Mouse (Mus musculus): Measurements from ENCODE around the gene 6330409D20Rik. TPM values are rescaled to one million over a fixed set of nuclear protein-coding genes. Genes with fewer than 3 reads are reported as not detected.

The 6330409D20Rik gene
- polyA plus RNA-seq, 1 experiment from 2014 or later = 0.28 TPM

GRCm38 (mm10) chr2:32714117-32714986 is 26.5 kb downstream of the 6330409D20Rik start:
- H3K4me3 ChIP-seq = peak overlapping the region; percentile 97
- peak overlapping the region; percentile 98 for H3K27ac ChIP-seq
- no peaks in the 10 kb centered on the region for H3K27me3 ChIP-seq (ENCODE audit: insufficient read depth, poor library complexity, severe bottlenecking)
- no peaks in the 10 kb centered on the region for H3K9me3 ChIP-seq
- 44% methylated on average over 11 of the region's 11 CpGs for WGBS
- peaks cover 41% of the 10 kb centered on the region for H3K4me1 ChIP-seq
- H3K36me3 ChIP-seq = peaks cover 20% of the 10 kb centered on the region
- no peak for DNase-seq (ENCODE audit: low spot score)

DNA sequence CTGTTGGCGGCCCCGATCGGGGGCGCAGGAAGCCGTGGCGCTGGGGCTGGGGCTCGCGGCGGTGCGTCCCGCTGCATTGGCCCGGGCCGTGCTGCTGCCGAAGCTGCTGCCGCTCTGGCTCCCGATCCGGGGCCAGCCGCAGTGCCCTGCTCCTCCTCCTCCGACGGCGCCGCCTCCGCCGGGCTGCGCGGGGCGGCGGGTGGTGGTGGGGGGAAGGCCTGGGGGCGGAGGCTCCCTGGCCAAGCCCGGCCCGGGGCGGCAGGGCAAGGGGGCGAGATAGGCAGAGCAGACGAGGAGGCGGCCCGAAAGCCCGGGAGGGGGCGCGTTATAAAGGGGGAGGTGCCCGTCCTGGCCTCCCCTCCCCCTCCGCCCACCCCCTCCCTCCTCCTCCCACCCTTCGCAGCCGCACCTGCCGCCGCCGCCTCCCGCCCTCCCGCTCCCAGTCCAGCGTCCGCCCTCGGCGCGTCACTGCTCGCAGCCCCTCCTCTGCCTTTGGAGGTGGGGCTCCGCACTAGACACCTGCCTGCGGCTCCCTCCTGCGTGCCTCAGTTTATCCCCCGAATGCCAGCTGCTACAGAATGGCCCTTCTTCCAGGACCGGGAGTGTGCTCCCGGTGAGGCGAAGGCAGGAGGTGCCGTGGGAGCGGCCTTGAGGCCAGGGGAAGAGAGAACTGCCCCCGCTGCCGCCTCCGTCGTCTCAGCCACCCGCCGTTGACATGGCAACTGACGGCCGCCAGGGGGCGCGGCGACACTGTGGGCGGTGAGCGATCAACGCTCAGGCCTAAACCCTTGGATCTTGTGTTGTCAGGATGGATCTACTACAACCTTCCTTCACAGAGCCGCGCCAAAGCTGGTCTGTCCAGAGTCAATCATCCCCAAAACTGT is 27.6 kb downstream of the 6330409D20Rik start, which contains the start of gene Cdk9:
Gene Cdk9 (minus strand): TSS at position 143 of the 884 bp plus-strand sequence.
- H3K36me3 ChIP-seq = peaks cover 31% of the 10 kb centered on the region
- peak within 1 kb of the TSS; percentile 97 for H3K4me3 ChIP-seq
- no peaks in the 10 kb centered on the region for H3K9me3 ChIP-seq
- peaks cover 36% of the 10 kb centered on the region for H3K4me1 ChIP-seq
- under 1% methylated on average over 61 of the region's 79 CpGs for WGBS
- H3K27ac ChIP-seq = peak within 1 kb of the TSS; percentile 98
- H3K27me3 ChIP-seq (ENCODE audit: insufficient read depth, poor library complexity, severe bottlenecking) = no peaks in the 10 kb centered on the region
- DNase-seq (ENCODE audit: low spot score) = peak; percentile 96

GRCm38 (mm10) chr2:32712586-32712933 is 28.3 kb downstream of the 6330409D20Rik start:
- Histone ChIP-seq H3K4me3 (peak overlapping the region; percentile 97), H3K27me3 (ENCODE audit: insufficient read depth, poor library complexity, severe bottlenecking) (no peaks in the 10 kb centered on the region), H3K36me3 (peaks cover 37% of the 10 kb centered on the region), H3K27ac (peak overlapping the region; percentile 98), H3K4me1 (peaks cover 33% of the 10 kb centered on the region), H3K9me3 (no peaks in the 10 kb centered on the region)
- under 1% methylated on average over 42 of the region's 44 CpGs for WGBS
- DNase-seq (ENCODE audit: low spot score) = peak; percentile 96

GRCm38 (mm10) chr2:32712108-32712551 is 28.7 kb downstream of the 6330409D20Rik start:
- peak overlapping the region; percentile 98 for H3K27ac ChIP-seq
- peaks cover 41% of the 10 kb centered on the region for H3K36me3 ChIP-seq
- peaks cover 32% of the 10 kb centered on the region for H3K4me1 ChIP-seq
- H3K27me3 ChIP-seq (ENCODE audit: insufficient read depth, poor library complexity, severe bottlenecking) = no peaks in the 10 kb centered on the region
- DNase-seq (ENCODE audit: low spot score) = peak; percentile 90
- peak overlapping the region; percentile 97 for H3K4me3 ChIP-seq
- H3K9me3 ChIP-seq = no peaks in the 10 kb centered on the region
- 0% methylated on average over 41 of the region's 41 CpGs for WGBS

DNA sequence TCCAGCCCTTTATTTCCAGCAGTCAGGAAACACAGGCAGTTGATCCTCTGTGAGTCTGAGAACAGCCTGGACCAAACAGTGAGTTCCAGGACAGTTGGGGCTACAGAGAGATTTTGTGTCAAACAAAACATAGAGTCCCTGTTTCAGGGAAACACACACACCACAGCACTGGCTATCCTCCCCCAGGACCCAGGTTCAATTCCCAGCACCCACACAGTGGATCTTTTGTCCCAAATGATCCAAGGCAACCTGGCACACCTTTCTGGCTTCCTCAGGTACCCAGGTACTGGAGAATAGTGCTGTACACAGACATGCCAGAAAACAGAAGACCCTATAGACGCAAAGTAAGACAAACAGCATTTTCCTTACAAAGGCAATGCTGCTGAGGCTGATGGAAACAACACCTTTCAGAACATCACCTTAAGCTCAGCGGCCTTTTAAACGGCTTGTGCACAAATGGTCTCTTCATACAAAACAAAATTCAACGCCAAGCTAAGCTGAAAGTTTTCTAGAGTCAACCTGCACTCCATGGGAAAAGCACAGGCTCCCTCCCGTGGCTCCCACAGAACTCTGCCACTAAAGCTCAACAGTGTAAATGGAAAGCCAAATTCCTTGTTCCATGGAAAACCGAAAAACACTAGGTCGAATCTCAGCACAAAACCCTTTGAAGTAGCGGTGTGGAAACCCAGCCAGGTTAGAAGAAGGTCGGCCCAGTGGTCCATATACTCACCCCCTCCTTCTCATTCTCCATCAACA is 29.3 kb downstream of the 6330409D20Rik start:
- no peaks in the 10 kb centered on the region for H3K27me3 ChIP-seq (ENCODE audit: insufficient read depth, poor library complexity, severe bottlenecking)
- peaks cover 48% of the 10 kb centered on the region for H3K36me3 ChIP-seq
- H3K4me3 ChIP-seq = peak overlapping the region; percentile 97
- H3K9me3 ChIP-seq = no peaks in the 10 kb centered on the region
- H3K27ac ChIP-seq = peak overlapping the region; percentile 98
- peaks cover 35% of the 10 kb centered on the region for H3K4me1 ChIP-seq
- WGBS = 28% methylated on average over 9 of the region's 9 CpGs
- no peak for DNase-seq (ENCODE audit: low spot score)

DNA sequence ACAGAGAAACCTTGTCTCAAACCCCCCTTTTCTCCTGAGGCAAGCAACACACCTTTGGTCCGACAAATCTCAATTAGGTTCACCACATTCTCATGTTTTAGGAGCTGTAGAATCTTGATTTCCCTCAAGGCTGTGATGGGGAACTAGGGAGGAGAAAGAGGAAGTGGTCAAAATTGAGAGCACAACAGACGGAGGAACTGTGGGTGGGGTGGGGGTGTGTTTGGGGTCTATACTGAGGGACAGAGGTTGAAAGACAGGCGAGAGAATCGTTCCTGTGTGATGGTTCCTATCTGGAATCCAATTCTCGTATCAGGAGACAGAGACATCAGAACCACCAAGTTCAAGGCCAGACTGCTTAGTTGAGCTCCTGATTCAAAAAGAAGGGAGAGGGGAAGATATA is 30.4 kb downstream of the 6330409D20Rik start:
- Histone ChIP-seq H3K27me3 (ENCODE audit: insufficient read depth, poor library complexity, severe bottlenecking) (no peaks in the 10 kb centered on the region), H3K27ac (no peak overlapping the region), H3K4me1 (peaks cover 35% of the 10 kb centered on the region), H3K36me3 (peaks cover 58% of the 10 kb centered on the region), H3K9me3 (no peaks in the 10 kb centered on the region), H3K4me3 (no peak overlapping the region)
- DNase-seq (ENCODE audit: low spot score) = no peak
- 89% methylated on average over 5 of the region's 5 CpGs for WGBS

DNA sequence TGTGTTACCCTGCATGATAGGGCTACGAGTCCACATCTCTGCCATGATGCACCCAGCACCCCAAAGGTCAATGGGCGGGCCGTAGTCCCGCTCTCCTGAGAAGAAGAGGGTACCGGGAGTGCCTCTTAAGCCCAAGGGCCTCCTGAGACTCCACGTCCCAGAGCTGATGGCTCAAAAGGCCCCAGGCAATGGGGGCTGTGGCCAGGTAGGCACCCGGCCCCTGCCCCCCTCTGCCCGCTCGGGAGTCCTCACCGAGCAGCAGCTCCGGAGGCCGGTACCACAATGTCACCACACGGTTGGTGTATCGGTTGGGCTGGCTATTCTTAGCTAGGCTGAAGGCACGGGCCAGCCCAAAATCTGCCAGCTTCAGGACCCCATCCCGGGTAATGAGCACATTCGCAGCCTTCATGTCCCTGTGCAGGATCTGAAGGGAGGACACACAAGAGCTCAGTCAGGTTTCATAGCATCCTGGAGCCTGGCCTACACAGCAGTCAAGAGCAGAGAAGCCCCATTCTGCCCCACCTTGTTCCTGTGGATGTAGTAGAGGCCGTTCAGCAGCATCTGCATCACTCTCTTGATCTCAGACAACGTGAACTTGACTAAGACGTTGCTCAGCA is 31.2 kb downstream of the 6330409D20Rik start:
- no peak for DNase-seq (ENCODE audit: low spot score)
- H3K9me3 ChIP-seq = no peaks in the 10 kb centered on the region
- H3K4me3 ChIP-seq = no peak overlapping the region
- H3K27me3 ChIP-seq (ENCODE audit: insufficient read depth, poor library complexity, severe bottlenecking) = no peaks in the 10 kb centered on the region
- H3K36me3 ChIP-seq = peaks cover 66% of the 10 kb centered on the region
- WGBS = 93% methylated on average over 20 of the region's 20 CpGs
- no peak overlapping the region for H3K27ac ChIP-seq
- H3K4me1 ChIP-seq = peaks cover 27% of the 10 kb centered on the region

DNA sequence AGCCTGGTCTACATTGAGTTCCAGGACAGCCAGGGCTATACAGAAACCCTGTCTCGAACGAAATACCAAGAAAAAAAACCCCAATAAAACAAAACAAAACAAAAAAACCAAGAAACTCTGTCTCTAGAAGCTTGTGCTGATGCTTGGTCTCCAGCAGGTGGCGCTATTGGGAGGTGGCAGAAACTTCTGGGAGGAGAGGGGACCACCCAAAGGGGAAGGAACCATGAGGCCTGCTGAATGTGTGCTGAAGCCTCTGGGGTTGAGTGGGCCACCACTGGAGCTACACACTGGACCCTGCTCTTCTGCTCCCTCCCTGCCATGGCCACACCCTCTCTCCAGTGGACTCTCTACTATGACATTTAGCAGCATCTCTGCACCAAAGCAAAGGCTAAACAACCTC is 32.2 kb downstream of the 6330409D20Rik start:
- 52% methylated on average over 3 of the region's 3 CpGs for whole genome bisulfite sequencing
- H3K4me3 ChIP-seq = no peak overlapping the region
- DNase-seq (ENCODE audit: low spot score) = no peak
- H3K36me3 ChIP-seq = peaks cover 76% of the 10 kb centered on the region
- no peaks in the 10 kb centered on the region for H3K9me3 ChIP-seq
- H3K27ac ChIP-seq = no peak overlapping the region
- peaks cover 17% of the 10 kb centered on the region for H3K4me1 ChIP-seq
- no peaks in the 10 kb centered on the region for H3K27me3 ChIP-seq (ENCODE audit: insufficient read depth, poor library complexity, severe bottlenecking)

GRCm38 (mm10) chr2:32706971-32707370 is 33.8 kb downstream of the 6330409D20Rik start:
- Histone ChIP-seq H3K4me3 (no peak overlapping the region), H3K4me1 (peaks cover 10% of the 10 kb centered on the region), H3K27ac (no peak overlapping the region), H3K27me3 (ENCODE audit: insufficient read depth, poor library complexity, severe bottlenecking) (no peaks in the 10 kb centered on the region), H3K36me3 (peaks cover 90% of the 10 kb centered on the region), H3K9me3 (no peaks in the 10 kb centered on the region)
- WGBS = 96% methylated on average over 6 of the region's 6 CpGs
- DNase-seq (ENCODE audit: low spot score) = no peak

GRCm38 (mm10) chr2:32705018-32705417 is 35.8 kb downstream of the 6330409D20Rik start:
- no peak overlapping the region for H3K27ac ChIP-seq
- H3K4me1 ChIP-seq = peaks cover 3% of the 10 kb centered on the region; the same call in 1 of the 2 replicates
- no peaks in the 10 kb centered on the region for H3K9me3 ChIP-seq
- DNase-seq (ENCODE audit: low spot score) = no peak
- no peaks in the 10 kb centered on the region for H3K27me3 ChIP-seq (ENCODE audit: insufficient read depth, poor library complexity, severe bottlenecking)
- WGBS = 87% methylated on average over 7 of the region's 7 CpGs
- H3K36me3 ChIP-seq = peaks cover 77% of the 10 kb centered on the region
- no peak overlapping the region for H3K4me3 ChIP-seq

DNA sequence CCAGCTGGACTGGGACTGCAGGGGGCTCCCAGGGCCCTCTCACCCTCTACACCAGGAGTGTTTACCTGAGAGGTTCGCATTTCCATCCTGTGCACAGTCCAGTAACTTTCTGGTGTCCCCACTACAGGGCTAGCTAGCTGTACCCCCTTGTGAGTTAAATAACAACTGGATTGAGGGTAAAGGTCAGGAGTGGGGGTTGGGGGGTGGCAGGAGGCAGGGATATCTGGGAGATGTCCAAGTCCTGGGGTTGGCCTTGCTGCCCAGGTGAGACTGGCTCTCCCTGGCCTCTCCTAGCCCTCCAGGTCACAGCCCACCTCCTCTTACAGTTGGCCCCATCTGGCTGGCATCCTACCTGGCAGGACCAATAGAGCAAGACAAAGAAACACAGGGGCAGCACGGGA is 36.8 kb downstream of the 6330409D20Rik start, which contains the start of gene Fpgs:
Gene Fpgs (minus strand): TSS at position 125 of the 401 bp plus-strand sequence.
- Histone ChIP-seq H3K36me3 (peaks cover 67% of the 10 kb centered on the region), H3K4me1 (peaks cover 3% of the 10 kb centered on the region; the same call in 1 of the 2 replicates), H3K4me3 (no peak within 1 kb of the TSS), H3K9me3 (no peaks in the 10 kb centered on the region), H3K27me3 (ENCODE audit: insufficient read depth, poor library complexity, severe bottlenecking) (no peaks in the 10 kb centered on the region), H3K27ac (peak within 1 kb of the TSS; percentile 10; the same call in 1 of the 2 replicates)
- no peak for DNase-seq (ENCODE audit: low spot score)
- WGBS = 83% methylated on average over 2 of the region's 2 CpGs

DNA sequence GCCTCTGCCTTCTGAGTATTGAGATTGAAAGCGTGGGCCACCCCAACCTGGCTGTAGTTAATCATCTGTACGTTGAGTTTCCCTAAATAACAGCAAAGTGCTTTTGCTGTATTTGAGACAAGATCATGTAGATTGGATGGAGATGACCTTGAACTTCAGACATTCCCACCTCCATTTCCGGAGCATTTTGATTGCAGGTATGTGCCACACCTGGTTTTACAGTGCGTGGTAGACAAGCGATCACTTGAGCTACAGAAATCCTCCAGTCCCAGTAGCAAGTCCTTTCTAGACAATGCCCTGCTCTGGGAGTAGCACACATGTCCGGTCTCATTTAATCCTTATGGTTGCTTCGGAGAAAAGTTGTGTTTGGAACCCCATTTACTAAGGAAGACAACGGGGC is 37.8 kb downstream of the 6330409D20Rik start:
- Histone ChIP-seq H3K4me3 (no peak overlapping the region), H3K27ac (no peak overlapping the region), H3K27me3 (ENCODE audit: insufficient read depth, poor library complexity, severe bottlenecking) (no peaks in the 10 kb centered on the region), H3K4me1 (peaks cover 3% of the 10 kb centered on the region; the same call in 1 of the 2 replicates), H3K36me3 (peaks cover 58% of the 10 kb centered on the region), H3K9me3 (no peaks in the 10 kb centered on the region)
- DNase-seq (ENCODE audit: low spot score) = no peak
- WGBS = 91% methylated on average over 8 of the region's 8 CpGs
